Mouse (Mus musculus) bone marrow, adult 2 months (tissue): ENCODE data around the gene Saxo1.

Source experiments
- CTCF ChIP-seq: fragments of 200-500 bp; IDR thresholded peaks from 2 replicates; pipeline ENCODE4 v1.5.1; 2011; ENCODE audit warnings: low read length, control low read depth; ENCODE audit not compliant: control insufficient read depth, insufficient read depth
- POLR2A ChIP-seq: fragments of 200-500 bp; IDR thresholded peaks from 2 replicates; pipeline ENCODE4 v1.6.1; 2011; ENCODE audit warnings: low read depth, mild to moderate bottlenecking, control low read depth, low read length, borderline replicate concordance; ENCODE audit not compliant: control insufficient read depth

DNA sequence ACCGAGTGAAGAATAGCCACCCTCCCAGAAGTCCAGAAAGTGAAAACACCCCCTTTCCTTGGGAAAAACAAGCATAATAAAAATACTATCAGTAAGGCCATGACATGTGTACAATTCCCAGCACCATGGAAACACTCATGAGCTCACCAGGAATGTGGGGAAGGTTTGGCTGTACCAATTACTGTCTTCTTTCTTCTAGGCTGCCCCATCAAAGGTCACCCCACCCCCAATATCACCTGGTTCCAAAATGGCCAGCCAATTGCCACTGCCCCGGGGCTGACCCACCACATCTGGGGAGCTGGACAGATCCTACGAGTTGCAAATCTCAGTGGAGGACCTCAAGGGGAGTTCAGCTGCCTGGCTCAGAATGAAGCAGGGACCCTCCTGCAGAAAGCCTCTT is 144.7 kb downstream of the Saxo1 start:
- TF ChIP-seq CTCF, result no peak
- no peak for TF ChIP-seq POLR2A
